Mouse (Mus musculus): ENCODE measurements around the gene Mroh8.
"Not testable (repeated sequence)": the region's sequence is repeated elsewhere in the genome, so short reads cannot be mapped to it uniquely, and the experiment has no call there.

DNA sequence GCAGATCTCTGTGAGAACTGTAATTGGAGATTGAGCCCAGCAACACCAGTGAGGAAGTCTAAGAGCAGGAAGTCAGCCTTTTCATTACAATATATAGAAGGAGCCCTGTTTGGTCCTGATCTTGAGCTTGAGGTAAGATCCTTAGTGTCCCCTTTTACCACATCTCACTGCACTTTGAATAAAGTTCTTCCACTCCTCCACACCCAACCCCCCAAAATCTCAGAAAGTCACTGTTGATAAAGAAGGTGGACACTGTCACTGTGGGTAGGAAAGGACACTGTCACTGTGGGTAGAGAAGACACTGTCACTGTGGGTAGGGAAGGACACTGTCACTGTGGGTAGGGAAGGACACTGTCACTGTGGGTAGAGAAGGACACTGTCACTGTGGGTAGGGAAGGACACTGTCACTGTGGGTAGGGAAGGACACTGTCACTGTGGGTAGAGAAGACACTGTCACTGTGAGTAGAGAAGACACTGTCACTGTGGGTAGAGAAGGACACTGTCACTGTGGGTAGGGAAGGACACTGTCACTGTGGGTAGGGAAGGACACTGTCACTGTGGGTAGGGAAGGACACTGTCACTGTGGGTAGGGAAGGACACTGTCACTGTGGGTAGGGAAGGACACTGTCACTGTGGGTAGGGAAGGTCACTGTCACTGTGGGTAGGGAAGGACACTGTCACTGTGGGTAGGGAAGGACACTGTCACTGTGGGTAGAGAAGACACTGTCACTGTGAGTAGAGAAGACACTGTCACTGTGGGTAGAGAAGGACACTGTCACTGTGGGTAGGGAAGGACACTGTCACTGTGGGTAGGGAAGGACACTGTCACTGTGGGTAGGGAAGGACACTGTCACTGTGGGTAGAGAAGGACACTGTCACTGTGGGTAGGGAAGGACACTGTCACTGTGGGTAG is 113.8 kb downstream of the Mroh8 start:
- not testable (repeated sequence) for TF ChIP-seq CTCF (IDR thresholded peaks at IDR 0.05; ENCODE audit: control insufficient read depth, insufficient read depth, low read length); POLR2A (IDR thresholded peaks at IDR 0.05; ENCODE audit: borderline replicate concordance, control insufficient read depth, low read depth, low read length)

All from bone marrow, adult 2 months (tissue).